Mouse (Mus musculus) forebrain, embryonic 13.5 days (tissue): ENCODE measurements around the gene A330070K13Rik. TPM values are rescaled to one million over a fixed set of nuclear protein-coding genes. Genes with fewer than 3 reads are reported as not detected.
A peak's percentile ranks its signal among the peaks of the same experiment; 100 is the strongest.

Experiments
- ATAC-seq: fragments of 200-750 bp; cut with Nextera tagmentation; 2 replicates; pipeline ENCODE4 v1.8.0; 2017
- H3K27ac ChIP-seq: fragments of 300-500 bp; sonication (generic); 2 replicates; pipeline ENCODE4 v1.5.1; 2015; ENCODE audit warnings: inconsistent platforms, mild to moderate bottlenecking, moderate library complexity
- H3K27me3 ChIP-seq: fragments of 300-500 bp; sonication (generic); 2 replicates; pipeline ENCODE4 v1.6.1; 2015; ENCODE audit warnings: mild to moderate bottlenecking, inconsistent platforms
- H3K36me3 ChIP-seq: fragments of 300-500 bp; sonication (generic); 2 replicates; pipeline ENCODE4 v1.6.1; 2015; ENCODE audit warnings: mild to moderate bottlenecking, inconsistent platforms; ENCODE audit not compliant: poor library complexity, severe bottlenecking
- H3K4me1 ChIP-seq: fragments of 300-500 bp; sonication (generic); 2 replicates; pipeline ENCODE4 v1.6.1; 2015; ENCODE audit warnings: inconsistent platforms
- H3K4me2 ChIP-seq: fragments of 300-500 bp; sonication (generic); 2 replicates; pipeline ENCODE4 v1.6.1; 2015; ENCODE audit warnings: inconsistent platforms, mild to moderate bottlenecking, moderate library complexity
- H3K4me3 ChIP-seq: fragments of 300-500 bp; sonication (generic); 2 replicates; pipeline ENCODE4 v1.5.1; 2015; ENCODE audit warnings: mild to moderate bottlenecking, inconsistent platforms
- H3K9ac ChIP-seq: fragments of 300-500 bp; sonication (generic); 2 replicates; pipeline ENCODE4 v1.6.1; 2015; ENCODE audit warnings: mild to moderate bottlenecking, inconsistent platforms
- H3K9me3 ChIP-seq: fragments of 300-500 bp; sonication (generic); replicated peaks from 2 replicates; pipeline ENCODE4 v1.6.1; 2016; ENCODE audit warnings: inconsistent platforms
- WGBS: fragments of 180-500 bp; shearing (Covaris S2); methylation state at CpG from one replicate; pipeline ENCODE4 v1.1.7; 2015; 5-methylcytosine and 5-hydroxymethylcytosine counted together
- polyA plus RNA-seq: library from polyadenylated mRNA; unstranded; fragments of >200 nt; fragmentation: Nextera tagmentation; extraction: Ambion mirVana; gene quantifications from 2 replicates; pipeline ENCODE4 v1.2.1, GENCODE M21; 2015

Gene A330070K13Rik
- polyA plus RNA-seq, 1 experiment from 2014 or later, result not detected

DNA sequence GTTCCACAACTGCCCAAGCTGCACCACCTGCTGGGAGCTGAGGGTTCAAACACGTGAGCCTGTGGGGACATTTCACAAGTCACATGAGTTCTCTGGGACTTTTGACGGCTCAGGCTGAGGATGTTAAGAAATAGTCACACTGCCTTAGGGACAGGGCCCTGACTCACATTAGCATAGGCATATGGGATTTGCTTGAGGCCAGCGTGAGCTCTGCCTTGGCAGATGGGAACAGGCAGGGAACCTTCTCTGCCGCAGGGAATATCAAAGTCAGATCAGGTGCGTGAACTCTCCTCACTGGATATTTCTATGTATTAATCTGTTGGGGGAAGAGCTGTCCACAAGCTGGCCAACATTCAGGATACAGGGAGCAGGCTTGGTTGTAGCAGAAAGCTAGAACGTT is 16.2 kb downstream of the A330070K13Rik start:
- Histone ChIP-seq H3K4me2 (no peak overlapping the region), H3K9me3 (no peaks in the 10 kb centered on the region), H3K36me3 (no peaks in the 10 kb centered on the region), H3K27ac (no peak overlapping the region), H3K4me1 (no peaks in the 10 kb centered on the region), H3K4me3 (no peak overlapping the region), H3K27me3 (no peaks in the 10 kb centered on the region), H3K9ac (no peak overlapping the region)
- no peak for ATAC-seq
- whole genome bisulfite sequencing, result 83% methylated on average over 6 of the region's 6 CpGs

GRCm38 (mm10) chr5:130363773-130364172 is 20.7 kb downstream of the A330070K13Rik start:
- H3K36me3 ChIP-seq, result no peaks in the 10 kb centered on the region
- H3K9me3 ChIP-seq, result no peaks in the 10 kb centered on the region
- no peak overlapping the region for H3K9ac ChIP-seq
- ATAC-seq, result no peak
- 53% methylated on average over 3 of the region's 3 CpGs for WGBS
- H3K27ac ChIP-seq, result no peak overlapping the region
- H3K4me1 ChIP-seq, result no peaks in the 10 kb centered on the region
- no peak overlapping the region for H3K4me2 ChIP-seq
- H3K27me3 ChIP-seq, result no peaks in the 10 kb centered on the region
- H3K4me3 ChIP-seq, result no peak overlapping the region

- ATAC-seq, result no peak
- 72% methylated on average over 4 of the region's 4 CpGs for whole genome bisulfite sequencing
- no peaks in the 10 kb centered on the region for H3K36me3 ChIP-seq
- H3K9me3 ChIP-seq, result no peaks in the 10 kb centered on the region
- no peak overlapping the region for H3K4me2 ChIP-seq
- H3K9ac ChIP-seq, result no peak overlapping the region
- H3K4me1 ChIP-seq, result no peaks in the 10 kb centered on the region
- no peaks in the 10 kb centered on the region for H3K27me3 ChIP-seq
- no peak overlapping the region for H3K27ac ChIP-seq
- H3K4me3 ChIP-seq, result no peak overlapping the region
These were observed 21.3 kb downstream of the A330070K13Rik start for GRCm38 (mm10) chr5:130363111-130363510.

- no peak overlapping the region for H3K4me3 ChIP-seq
- 65% methylated on average over 7 of the region's 7 CpGs for WGBS
- H3K27ac ChIP-seq, result no peak overlapping the region
- H3K36me3 ChIP-seq, result no peaks in the 10 kb centered on the region
- no peaks in the 10 kb centered on the region for H3K9me3 ChIP-seq
- no peaks in the 10 kb centered on the region for H3K27me3 ChIP-seq
- H3K4me1 ChIP-seq, result no peaks in the 10 kb centered on the region
- ATAC-seq, result no peak
- no peak overlapping the region for H3K9ac ChIP-seq
- no peak overlapping the region for H3K4me2 ChIP-seq
These were observed 29.2 kb downstream of the A330070K13Rik start for GRCm38 (mm10) chr5:130355223-130355622.

DNA sequence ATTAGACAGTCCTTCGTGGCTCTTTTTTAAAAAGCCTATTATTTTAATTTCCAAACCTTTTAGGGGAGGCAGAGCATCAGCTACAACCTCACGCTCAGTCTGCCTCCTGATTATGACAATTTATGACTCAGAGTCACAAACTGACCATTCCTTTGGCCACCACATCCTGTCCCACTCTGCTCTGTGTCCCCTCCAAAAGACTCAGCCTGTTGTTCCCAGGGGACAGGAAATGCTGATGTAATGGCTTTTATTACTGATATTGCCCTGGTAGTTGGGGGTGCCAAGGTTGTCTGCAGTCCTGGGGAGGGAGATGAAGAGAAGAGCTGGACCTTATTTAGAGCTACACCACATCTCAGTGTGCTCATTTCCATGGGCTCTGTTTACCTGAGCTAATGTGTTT is 38.6 kb downstream of the A330070K13Rik start:
- no peak overlapping the region for H3K4me3 ChIP-seq
- H3K36me3 ChIP-seq, result peaks cover 24% of the 10 kb centered on the region
- no peak for ATAC-seq
- no peak overlapping the region for H3K4me2 ChIP-seq
- peaks cover 14% of the 10 kb centered on the region for H3K9me3 ChIP-seq
- H3K27ac ChIP-seq, result no peak overlapping the region
- 90% methylated on average over 2 of the region's 2 CpGs for WGBS
- H3K4me1 ChIP-seq, result 0 out of 2 replicates have a peak, but pooled peaks cover 8% of the 10 kb centered on the region
- H3K27me3 ChIP-seq, result no peaks in the 10 kb centered on the region
- H3K9ac ChIP-seq, result no peak overlapping the region

DNA sequence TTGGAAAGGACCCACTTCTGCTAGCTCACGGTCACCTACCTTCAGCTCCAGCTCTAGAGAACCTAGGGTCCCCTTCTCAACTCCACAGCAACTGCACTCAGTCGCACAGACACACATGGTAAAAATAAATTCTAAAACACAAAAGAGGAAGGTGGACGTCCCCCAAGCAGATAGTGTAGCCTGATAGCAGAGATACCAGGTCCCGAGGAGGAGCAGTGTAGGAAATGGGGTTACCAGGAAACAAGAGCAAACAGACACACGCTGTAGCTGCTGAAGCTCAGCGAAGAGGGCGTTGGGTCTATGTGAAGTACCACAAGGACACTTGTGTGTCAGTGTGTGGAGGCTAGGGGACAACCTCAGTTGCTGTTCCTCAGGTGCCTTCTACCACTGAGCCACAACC is 39.4 kb downstream of the A330070K13Rik start:
- Histone ChIP-seq H3K27ac (no peak overlapping the region), H3K4me2 (no peak overlapping the region), H3K27me3 (no peaks in the 10 kb centered on the region), H3K9me3 (peaks cover 14% of the 10 kb centered on the region), H3K4me1 (0 out of 2 replicates have a peak, but pooled peaks cover 8% of the 10 kb centered on the region), H3K9ac (no peak overlapping the region), H3K4me3 (no peak overlapping the region), H3K36me3 (peaks cover 33% of the 10 kb centered on the region)
- 95% methylated on average over 7 of the region's 7 CpGs for WGBS
- no peak for ATAC-seq

DNA sequence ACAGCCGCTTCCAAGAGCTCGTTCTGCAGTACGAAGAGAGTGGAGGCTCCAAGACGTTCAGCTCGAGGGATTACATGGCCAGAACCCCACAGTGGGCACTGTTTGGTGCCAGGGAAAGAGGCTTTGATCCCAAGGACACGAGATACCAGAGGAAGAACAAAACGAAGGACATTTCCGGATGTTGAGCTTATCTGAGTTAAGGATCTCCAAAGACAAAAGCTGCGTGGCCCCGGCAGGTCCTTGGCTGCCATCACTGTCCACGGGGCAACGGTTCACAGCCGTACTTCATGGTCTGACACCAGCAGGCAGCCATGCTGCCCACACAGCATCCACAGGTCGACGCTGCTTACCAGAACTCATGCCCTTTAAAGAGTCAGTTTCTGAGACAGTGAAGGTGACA is 43.8 kb downstream of the A330070K13Rik start:
- WGBS, result 97% methylated on average over 15 of the region's 15 CpGs
- Histone ChIP-seq H3K4me2 (no peak overlapping the region), H3K4me3 (no peak overlapping the region), H3K9ac (no peak overlapping the region), H3K27ac (no peak overlapping the region), H3K27me3 (no peaks in the 10 kb centered on the region), H3K9me3 (no peaks in the 10 kb centered on the region), H3K4me1 (0 out of 2 replicates have a peak, but pooled peaks cover 8% of the 10 kb centered on the region), H3K36me3 (peaks cover 55% of the 10 kb centered on the region)
- ATAC-seq, result no peak

DNA sequence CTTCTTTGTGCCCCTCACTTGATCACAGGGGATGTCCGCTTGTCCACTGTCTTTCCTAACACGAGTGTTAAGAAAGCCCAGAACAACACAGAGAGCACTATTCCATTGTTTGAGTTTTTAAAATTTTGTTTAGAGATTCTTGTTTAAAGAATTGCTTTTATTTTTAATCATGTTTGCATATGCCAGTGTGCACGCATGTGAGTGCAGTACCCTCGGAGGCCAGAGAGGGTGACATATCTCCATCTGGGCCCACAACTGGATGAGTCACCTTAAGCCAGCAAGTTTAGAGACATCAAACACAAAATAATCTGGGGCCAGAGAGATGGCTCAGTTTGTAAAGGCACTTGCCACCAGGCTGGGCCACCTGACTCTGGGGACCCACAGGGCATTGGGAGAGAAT is 49.0 kb downstream of the A330070K13Rik start:
- H3K9me3 ChIP-seq, result no peaks in the 10 kb centered on the region; the same call in 1 of the 2 replicates
- peaks cover 38% of the 10 kb centered on the region for H3K36me3 ChIP-seq
- no peak overlapping the region for H3K9ac ChIP-seq
- no peak for ATAC-seq
- no peak overlapping the region for H3K4me3 ChIP-seq
- no peak overlapping the region for H3K4me2 ChIP-seq
- WGBS, result 97% methylated on average over 4 of the region's 4 CpGs
- no peak overlapping the region for H3K27ac ChIP-seq
- peaks cover 15% of the 10 kb centered on the region for H3K4me1 ChIP-seq
- no peaks in the 10 kb centered on the region for H3K27me3 ChIP-seq

GRCm38 (mm10) chr5:130333971-130334370 is 50.5 kb downstream of the A330070K13Rik start:
- Histone ChIP-seq H3K27me3 (no peaks in the 10 kb centered on the region), H3K36me3 (peaks cover 35% of the 10 kb centered on the region), H3K4me3 (no peak overlapping the region), H3K27ac (no peak overlapping the region), H3K9ac (no peak overlapping the region), H3K9me3 (no peaks in the 10 kb centered on the region; the same call in 1 of the 2 replicates), H3K4me1 (peaks cover 19% of the 10 kb centered on the region), H3K4me2 (no peak overlapping the region)
- 96% methylated on average over 11 of the region's 11 CpGs for WGBS
- ATAC-seq, result no peak

- no peak overlapping the region for H3K27ac ChIP-seq
- no peak overlapping the region for H3K4me3 ChIP-seq
- peaks cover 19% of the 10 kb centered on the region for H3K4me1 ChIP-seq
- no peaks in the 10 kb centered on the region; the same call in 1 of the 2 replicates for H3K9me3 ChIP-seq
- ATAC-seq, result no peak
- peaks cover 37% of the 10 kb centered on the region for H3K36me3 ChIP-seq
- H3K4me2 ChIP-seq, result no peak overlapping the region
- H3K27me3 ChIP-seq, result no peaks in the 10 kb centered on the region
- WGBS, result 81% methylated on average over 7 of the region's 7 CpGs
- no peak overlapping the region for H3K9ac ChIP-seq
These were observed 50.9 kb downstream of the A330070K13Rik start for GRCm38 (mm10) chr5:130333566-130333965.

DNA sequence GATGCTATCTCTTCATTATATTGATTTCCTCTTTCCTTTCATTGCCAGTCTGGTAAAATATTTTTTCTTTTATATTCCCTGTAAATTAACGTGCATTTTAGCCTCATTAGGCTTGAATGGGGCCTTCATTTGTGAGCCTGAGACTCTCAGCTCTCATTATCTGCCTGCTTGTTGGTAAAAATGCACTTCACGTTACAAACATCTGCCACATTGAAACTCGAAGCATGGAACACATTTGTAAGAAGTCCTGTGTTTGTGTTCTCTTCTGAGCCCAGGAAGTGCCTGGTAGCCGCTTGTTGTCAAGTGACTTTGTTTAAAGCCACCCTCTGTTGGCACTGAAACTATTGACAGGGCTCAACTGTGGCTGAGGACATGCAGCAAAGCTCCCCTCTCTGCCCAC is 53.2 kb downstream of the A330070K13Rik start:
- Histone ChIP-seq H3K9ac (no peak overlapping the region), H3K4me3 (no peak overlapping the region), H3K36me3 (peaks cover 29% of the 10 kb centered on the region), H3K4me2 (no peak overlapping the region), H3K27ac (peak overlapping the region; percentile 33; the same call in 1 of the 2 replicates), H3K4me1 (peaks cover 19% of the 10 kb centered on the region), H3K27me3 (no peaks in the 10 kb centered on the region), H3K9me3 (no peaks in the 10 kb centered on the region; the same call in 1 of the 2 replicates)
- WGBS, result 16% methylated on average over 4 of the region's 4 CpGs
- no peak for ATAC-seq

GRCm38 (mm10) chr5:130330801-130331200 is 53.6 kb downstream of the A330070K13Rik start:
- peaks cover 27% of the 10 kb centered on the region for H3K36me3 ChIP-seq
- H3K27me3 ChIP-seq, result no peaks in the 10 kb centered on the region
- ATAC-seq, result no peak
- H3K4me1 ChIP-seq, result peaks cover 19% of the 10 kb centered on the region
- WGBS, result 64% methylated on average over 4 of the region's 4 CpGs
- no peak overlapping the region for H3K9ac ChIP-seq
- no peak overlapping the region for H3K4me3 ChIP-seq
- no peaks in the 10 kb centered on the region; the same call in 1 of the 2 replicates for H3K9me3 ChIP-seq
- H3K4me2 ChIP-seq, result no peak overlapping the region
- peak overlapping the region; percentile 33; the same call in 1 of the 2 replicates for H3K27ac ChIP-seq

DNA sequence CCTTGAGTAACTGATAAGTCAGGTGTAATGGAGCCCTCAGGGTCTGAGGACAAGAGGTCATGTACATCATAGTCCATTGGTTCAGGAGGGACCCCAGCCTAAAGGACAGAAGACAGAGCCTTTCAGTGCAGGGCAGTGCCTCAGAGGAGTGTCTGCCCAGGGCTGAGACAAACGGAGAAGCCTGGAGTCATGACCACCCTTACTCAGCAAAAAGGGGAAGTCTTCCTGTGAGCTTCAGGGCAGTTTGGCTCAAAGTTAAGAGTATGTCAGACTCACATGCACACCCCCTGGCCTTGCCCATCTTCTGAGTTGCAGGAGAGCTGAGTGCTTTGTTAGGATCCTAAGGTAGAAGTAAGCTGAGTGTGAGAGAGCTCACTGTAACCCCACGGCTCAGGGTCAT is 54.5 kb downstream of the A330070K13Rik start:
- Histone ChIP-seq H3K27ac (no peak overlapping the region), H3K9ac (no peak overlapping the region), H3K4me3 (no peak overlapping the region), H3K4me2 (no peak overlapping the region), H3K9me3 (no peaks in the 10 kb centered on the region), H3K36me3 (peaks cover 27% of the 10 kb centered on the region), H3K4me1 (peaks cover 19% of the 10 kb centered on the region), H3K27me3 (no peaks in the 10 kb centered on the region)
- 97% methylated on average over 2 of the region's 2 CpGs for WGBS
- ATAC-seq, result no peak
